24 mouse cellular contexts compared by ENCODE assay signal in the genomic region with DNA sequence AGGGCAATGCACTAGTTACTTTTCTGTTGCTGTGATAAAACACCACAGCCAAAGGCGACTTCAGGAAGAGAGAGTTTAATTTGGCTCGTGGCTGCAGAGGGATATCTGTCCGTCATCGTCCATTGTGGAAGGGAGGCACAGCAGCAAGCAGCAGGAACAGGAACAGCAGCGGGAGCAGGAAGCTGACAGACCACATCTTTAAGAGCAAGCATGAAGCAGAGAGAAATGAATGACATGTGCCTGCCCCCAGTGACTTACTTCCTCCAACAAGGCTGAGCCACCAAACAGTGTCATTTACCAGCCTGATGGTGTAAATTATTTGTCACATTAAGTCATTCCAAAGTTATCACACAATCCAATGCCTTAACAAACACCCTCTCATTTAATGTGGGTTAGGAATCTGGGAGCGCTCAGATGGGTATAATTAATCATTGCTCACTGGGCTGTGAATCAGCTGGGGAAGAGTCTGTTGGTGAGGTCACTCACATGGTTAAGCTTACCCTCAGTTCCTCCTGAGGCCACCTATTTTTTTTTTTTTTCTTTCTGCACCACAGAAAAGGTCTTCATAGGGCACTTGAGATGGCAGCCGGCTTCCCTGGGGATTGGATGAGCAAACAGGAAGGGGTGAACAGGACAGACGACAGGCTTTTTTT. TPM values are rescaled to one million over a fixed set of nuclear protein-coding genes. Genes with fewer than 3 reads are reported as not detected.
DNase-seq lines count a peak whose midpoint lies in the region; ATAC-seq and TF ChIP-seq lines count a peak whose summit lies in the region.
"Had no signal": no experiment of that assay in that cellular context is flagged by ENCODE, and none has a peak within 500 bp of the region (broad histone marks: within the 10 kb centered on the region; RNA-seq: fewer than 3 reads in every experiment).

No protein-coding gene starts in this region.

- no peaks in the 10 kb centered on the region for H3K36me3 ChIP-seq in kidney, adult 2 months (ENCODE audit: control insufficient read depth, insufficient read depth, low read length)
- H3K36me3 ChIP-seq in forebrain, embryonic 13.5 days (ENCODE audit: poor library complexity, severe bottlenecking) = no peaks in the 10 kb centered on the region
- H3K36me3 ChIP-seq: embryonic facial prominence, embryonic 10.5 days; hindbrain, embryonic 15.5 days; midbrain, embryonic 13.5 days had no signal

- no peak for TF ChIP-seq CTCF in kidney, adult 2 months (conservative IDR thresholded peaks at IDR 0.05; ENCODE audit: insufficient read depth, insufficient read length, low read depth, low read length)

- TF ChIP-seq POLR2A in kidney, adult 2 months (IDR thresholded peaks at IDR 0.05; ENCODE audit: low read depth, low read length) = no peak

- no peaks in the 10 kb centered on the region for H3K27me3 ChIP-seq in kidney, adult 2 months (replicated peaks; ENCODE audit: control insufficient read depth, insufficient read depth, low read length)
- H3K27me3 ChIP-seq in forebrain, embryonic 13.5 days = no peaks in the 10 kb centered on the region
- H3K27me3 ChIP-seq: hindbrain, embryonic 15.5 days; midbrain, embryonic 13.5 days had no signal

- H3K9me3 ChIP-seq in forebrain, embryonic 13.5 days (replicated peaks) = no peaks in the 10 kb centered on the region
- H3K9me3 ChIP-seq: embryonic facial prominence, embryonic 10.5 days; hindbrain, embryonic 15.5 days; midbrain, embryonic 13.5 days had no signal

- no peaks in the 10 kb centered on the region for H3K4me1 ChIP-seq in kidney, adult 2 months (ENCODE audit: control insufficient read depth, insufficient read depth, low read length)
- no peaks in the 10 kb centered on the region for H3K4me1 ChIP-seq in forebrain, embryonic 13.5 days
- H3K4me1 ChIP-seq: embryonic facial prominence, embryonic 10.5 days; hindbrain, embryonic 15.5 days; midbrain, embryonic 13.5 days had no signal

- 57% methylated on average over 8 of the region's 8 CpGs for WGBS in kidney, adult 2 months
- WGBS in forebrain, embryonic 13.5 days = 81% methylated on average over 8 of the region's 8 CpGs

- intact Hi-C loops in heart, postnatal 25 days (cut with DNase I) = no loop called here

- H3K9ac ChIP-seq in forebrain, embryonic 13.5 days = no peak overlapping the region
- H3K9ac ChIP-seq: hindbrain, embryonic 15.5 days; midbrain, embryonic 13.5 days had no signal

- no peak overlapping the region for H3K4me3 ChIP-seq in kidney, adult 2 months (ENCODE audit: insufficient read depth, low read depth, low read length)
- no peak overlapping the region for H3K4me3 ChIP-seq in forebrain, embryonic 13.5 days
- H3K4me3 ChIP-seq: embryonic facial prominence, embryonic 10.5 days; heart, adult 2 months; hindbrain, embryonic 15.5 days; layer of hippocampus, adult 2 months; midbrain, embryonic 13.5 days had no signal

- H3K27ac ChIP-seq in kidney, adult 2 months (ENCODE audit: insufficient read depth, low read depth, low read length) = no peak overlapping the region
- H3K27ac ChIP-seq in forebrain, embryonic 13.5 days = no peak overlapping the region
- H3K27ac ChIP-seq: embryonic facial prominence, embryonic 10.5 days; heart, adult 2 months; hindbrain, embryonic 15.5 days; layer of hippocampus, adult 2 months; midbrain, embryonic 13.5 days had no signal

- ATAC-seq in granulocyte monocyte progenitor cell, adult 5-6 weeks (replicated peaks; ENCODE audit: poor library complexity, severe bottlenecking) = peak; percentile 59
- no peak for ATAC-seq in forebrain, embryonic 13.5 days
- ATAC-seq: forebrain, embryonic 16.5 days; intestine, embryonic 16.5 days; midbrain, embryonic 13.5 days had no signal

- no peak overlapping the region for H3K4me2 ChIP-seq in forebrain, embryonic 13.5 days
- H3K4me2 ChIP-seq: hindbrain, embryonic 15.5 days; midbrain, embryonic 13.5 days had no signal

- DNase-seq in kidney, adult 2 months = peak; percentile 13
- DNase-seq in kidney, adult 11 months = no peak
- peak; percentile 9 for DNase-seq in MN1 (ENCODE audit: low spot score)
- peak; percentile 64 for DNase-seq in retina, postnatal 1 day
- no peak for DNase-seq in heart, postnatal 25 days (ENCODE audit: low spot score)
- no peak for DNase-seq in right cerebral cortex, postnatal 14 days
- DNase-seq: adrenal gland, postnatal 25 days; B cell, adult 2 months; cerebellum, adult 11 months; cerebellum, adult 9-11 months; gastrocnemius, postnatal 14 days; heart, adult 2 months; heart, postnatal 4 days; kidney, postnatal 10 days; layer of hippocampus, postnatal 36 days; thymus, adult 18-20 months had no signal

RNA-seq across cellular contexts. Expression of gene Rmnd5a, which starts 17.6 kb away (rescaled TPM):
- 33.6 and 40.3 TPM in 2 replicates for polyA plus RNA-seq in kidney, adult 2 months (2012; rRNA removed)
- total RNA-seq in granulocyte monocyte progenitor cell, adult 5-6 weeks (2014; fragmentation: Nextera tagmentation) = 29.0 and 39.8 TPM in 2 replicates
- total RNA-seq in granulocyte monocyte progenitor cell, adult 5-6 weeks (2017) = 54.4 TPM in 2 replicates
- 6.8 and 9.0 TPM in 2 replicates for polyA plus RNA-seq in forebrain, embryonic 13.5 days (2015; fragmentation: Nextera tagmentation; extraction: Ambion mirVana)
- 10 to 100 TPM; 65.8 to 72.8 TPM for total RNA-seq in heart, postnatal 25 days (2021)

RNA-seq across cellular contexts. Expression of gene Rnf103, which starts 35.6 kb away (rescaled TPM):
- polyA plus RNA-seq in kidney, adult 2 months (2012; rRNA removed) = 12.6 and 15.1 TPM in 2 replicates
- total RNA-seq in granulocyte monocyte progenitor cell, adult 5-6 weeks (2014; fragmentation: Nextera tagmentation) = 7.1 and 8.6 TPM in 2 replicates
- 7.3 and 10.6 TPM in 2 replicates for total RNA-seq in granulocyte monocyte progenitor cell, adult 5-6 weeks (2017)
- polyA plus RNA-seq in forebrain, embryonic 13.5 days (2015; fragmentation: Nextera tagmentation; extraction: Ambion mirVana) = 16.9 and 18.8 TPM in 2 replicates
- total RNA-seq in heart, postnatal 25 days (2021) = 10 to 100 TPM; 21.7 to 26.1 TPM

Comparison
In these comparisons a context has a peak if more than half of its experiments do, and no peak if none do; other contexts are left out.
1. DNase-seq: peak in kidney, adult 2 months (single experiment), MN1 (single experiment) and retina, postnatal 1 day (single experiment); none in kidney, adult 11 months (single experiment), heart, postnatal 25 days (single experiment) and right cerebral cortex, postnatal 14 days (single experiment).